Mouse (Mus musculus): ENCODE data around the gene Atp8b4. TPM values are rescaled to one million over a fixed set of nuclear protein-coding genes. Genes with fewer than 3 reads are reported as not detected.

Gene Atp8b4
- polyA plus RNA-seq, 1 experiment from 2014 or later = 0.13 TPM

- no peak overlapping the region for H3K4me3 ChIP-seq (replicated peaks)
- no peak overlapping the region for H3K9ac ChIP-seq (replicated peaks)
- H3K4me2 ChIP-seq = no peak overlapping the region
- H3K36me3 ChIP-seq = no peaks in the 10 kb centered on the region
- no peak for ATAC-seq (ENCODE audit: insufficient number of reproducible peaks, insufficient read depth, low FRiP score, low TSS enrichment, low read depth)
- H3K27ac ChIP-seq = no peak overlapping the region
- 41% methylated on average over 6 of the region's 6 CpGs for WGBS
- H3K9me3 ChIP-seq = no peaks in the 10 kb centered on the region
- no peaks in the 10 kb centered on the region for H3K4me1 ChIP-seq (replicated peaks)
- no peaks in the 10 kb centered on the region for H3K27me3 ChIP-seq
These were observed 216.4 kb downstream of the Atp8b4 start for GRCm38 (mm10) chr2:126284071-126284470.

- no peak overlapping the region for H3K9ac ChIP-seq (replicated peaks)
- H3K4me2 ChIP-seq = no peak overlapping the region
- no peaks in the 10 kb centered on the region for H3K4me1 ChIP-seq (replicated peaks)
- no peak overlapping the region for H3K4me3 ChIP-seq (replicated peaks)
- no peak overlapping the region for H3K27ac ChIP-seq
- H3K9me3 ChIP-seq = no peaks in the 10 kb centered on the region
- H3K27me3 ChIP-seq = no peaks in the 10 kb centered on the region
- ATAC-seq (ENCODE audit: insufficient number of reproducible peaks, insufficient read depth, low FRiP score, low TSS enrichment, low read depth) = no peak
- no peaks in the 10 kb centered on the region for H3K36me3 ChIP-seq
- WGBS = 73% methylated on average over 3 of the region's 3 CpGs
These were observed 217.4 kb downstream of the Atp8b4 start for GRCm38 (mm10) chr2:126283086-126283485.

GRCm38 (mm10) chr2:126275511-126275910 is 225.0 kb downstream of the Atp8b4 start:
- no peak for ATAC-seq (ENCODE audit: insufficient number of reproducible peaks, insufficient read depth, low FRiP score, low TSS enrichment, low read depth)
- no peaks in the 10 kb centered on the region for H3K4me1 ChIP-seq (replicated peaks)
- no peak overlapping the region for H3K9ac ChIP-seq (replicated peaks)
- no peaks in the 10 kb centered on the region for H3K9me3 ChIP-seq
- no peaks in the 10 kb centered on the region for H3K36me3 ChIP-seq
- WGBS = 91% methylated on average over 3 of the region's 3 CpGs
- H3K27me3 ChIP-seq = no peaks in the 10 kb centered on the region
- H3K4me2 ChIP-seq = no peak overlapping the region
- no peak overlapping the region for H3K27ac ChIP-seq
- no peak overlapping the region for H3K4me3 ChIP-seq (replicated peaks)

GRCm38 (mm10) chr2:126274826-126275405 is 225.6 kb downstream of the Atp8b4 start:
- Histone ChIP-seq H3K27me3 (no peaks in the 10 kb centered on the region), H3K9me3 (no peaks in the 10 kb centered on the region), H3K4me2 (no peak overlapping the region), H3K27ac (no peak overlapping the region), H3K36me3 (no peaks in the 10 kb centered on the region), H3K4me1 (replicated peaks) (no peaks in the 10 kb centered on the region), H3K9ac (replicated peaks) (no peak overlapping the region), H3K4me3 (replicated peaks) (no peak overlapping the region)
- WGBS = 82% methylated on average over 3 of the region's 3 CpGs
- no peak for ATAC-seq (ENCODE audit: insufficient number of reproducible peaks, insufficient read depth, low FRiP score, low TSS enrichment, low read depth)

GRCm38 (mm10) chr2:126274311-126274710 is 226.2 kb downstream of the Atp8b4 start:
- Histone ChIP-seq H3K9ac (replicated peaks) (no peak overlapping the region), H3K36me3 (no peaks in the 10 kb centered on the region), H3K4me1 (replicated peaks) (no peaks in the 10 kb centered on the region), H3K27me3 (no peaks in the 10 kb centered on the region), H3K9me3 (no peaks in the 10 kb centered on the region), H3K4me2 (no peak overlapping the region), H3K4me3 (replicated peaks) (no peak overlapping the region), H3K27ac (no peak overlapping the region)
- WGBS = 83% methylated on average over 3 of the region's 3 CpGs
- no peak for ATAC-seq (ENCODE audit: insufficient number of reproducible peaks, insufficient read depth, low FRiP score, low TSS enrichment, low read depth)

Other genes with a start within 250 kb of the Atp8b4 start
- gene Slc27a2, start 51.7 kb upstream of the Atp8b4 start, polyA plus RNA-seq (2016; fragmentation: Nextera tagmentation; extraction: Ambion mirVana) = 0.53 and 0.67 TPM in 2 replicates
- 1.0 and 1.5 TPM in 2 replicates for gene Hdc, start 118.6 kb upstream of the Atp8b4 start, polyA plus RNA-seq (2016; fragmentation: Nextera tagmentation; extraction: Ambion mirVana)
- 89.2 and 91.2 TPM in 2 replicates for gene Gabpb1, start 175.7 kb upstream of the Atp8b4 start, polyA plus RNA-seq (2016; fragmentation: Nextera tagmentation; extraction: Ambion mirVana)
- 39.1 and 44.8 TPM in 2 replicates for gene Usp8, start 206.7 kb upstream of the Atp8b4 start, polyA plus RNA-seq (2016; fragmentation: Nextera tagmentation; extraction: Ambion mirVana)

Measured in limb, embryonic 12.5 days (tissue).